Mouse (Mus musculus): ENCODE results near the gene Dcn.

- TF ChIP-seq EP300 (IDR thresholded peaks at IDR 0.05; ENCODE audit: insufficient read depth, low read depth, low read length) (no peak), POLR2A (IDR thresholded peaks at IDR 0.05; ENCODE audit: insufficient read depth, low read depth, low read length) (no peak), CTCF (IDR thresholded peaks at IDR 0.05) (no peak)
Measured at GRCm38 (mm10) chr10:97466818-97467217, 12.6 kb upstream of the Dcn start.

Data from heart, adult 2 months (tissue).